Mouse (Mus musculus) kidney, adult 9 months (tissue): ENCODE results near the gene Fbxo9.
"Not testable (repeated sequence)": the region's sequence is repeated elsewhere in the genome, so short reads cannot be mapped to it uniquely, and the experiment has no call there.

Source experiments
- DNase-seq: peaks from one replicate; pipeline ENCODE4 v3.0.0; 2022

Fbxo9 gene

DNA sequence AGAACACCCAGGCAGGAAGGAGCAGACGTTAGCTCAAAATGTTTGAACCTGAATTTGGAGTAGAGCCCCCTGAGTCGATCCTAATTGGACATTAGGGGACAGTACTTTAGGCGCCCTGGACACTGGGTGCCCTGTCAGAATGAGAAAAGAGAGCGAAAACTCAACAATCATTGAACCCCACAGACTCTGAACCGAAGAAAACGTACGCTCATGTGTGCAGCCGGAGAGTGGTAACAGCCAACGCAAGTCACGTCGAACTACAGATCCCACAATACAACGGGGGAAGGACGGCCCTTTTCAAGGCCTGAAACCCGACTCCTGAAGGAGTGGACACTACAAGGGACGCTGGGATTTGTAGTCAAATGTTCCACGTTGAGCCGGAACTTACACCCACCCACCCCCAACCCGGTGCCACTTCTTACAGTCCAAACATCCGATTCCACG, at the start of gene Fbxo9, which contains the start of gene Ick:
Gene Fbxo9 (minus strand): TSS at position 270 of the 444 bp plus-strand sequence.
Gene Ick (plus strand): TSS at position 397 of the 444 bp plus-strand sequence.
- DNase-seq: peak; percentile 96

DNA sequence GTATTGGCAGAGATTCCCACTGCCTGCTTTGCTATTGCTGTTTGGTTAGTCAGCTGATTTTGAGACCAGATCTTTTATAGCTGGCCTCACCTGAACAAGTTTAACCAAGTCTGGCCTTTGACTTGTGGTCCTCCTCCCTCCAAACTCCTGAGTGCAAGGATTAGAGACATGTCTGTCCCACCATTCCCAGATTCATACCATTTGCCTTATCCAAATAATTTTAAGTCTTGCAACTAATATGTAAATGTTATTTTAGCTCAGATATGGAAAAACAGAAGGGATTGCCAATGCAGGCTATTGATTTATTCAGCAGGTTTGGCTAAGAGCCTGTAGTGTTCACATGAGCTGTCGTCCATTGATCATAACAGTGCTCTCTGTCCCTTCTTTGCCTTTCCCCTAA, 48.4 kb upstream of the Fbxo9 start:
- DNase-seq: no peak

DNA sequence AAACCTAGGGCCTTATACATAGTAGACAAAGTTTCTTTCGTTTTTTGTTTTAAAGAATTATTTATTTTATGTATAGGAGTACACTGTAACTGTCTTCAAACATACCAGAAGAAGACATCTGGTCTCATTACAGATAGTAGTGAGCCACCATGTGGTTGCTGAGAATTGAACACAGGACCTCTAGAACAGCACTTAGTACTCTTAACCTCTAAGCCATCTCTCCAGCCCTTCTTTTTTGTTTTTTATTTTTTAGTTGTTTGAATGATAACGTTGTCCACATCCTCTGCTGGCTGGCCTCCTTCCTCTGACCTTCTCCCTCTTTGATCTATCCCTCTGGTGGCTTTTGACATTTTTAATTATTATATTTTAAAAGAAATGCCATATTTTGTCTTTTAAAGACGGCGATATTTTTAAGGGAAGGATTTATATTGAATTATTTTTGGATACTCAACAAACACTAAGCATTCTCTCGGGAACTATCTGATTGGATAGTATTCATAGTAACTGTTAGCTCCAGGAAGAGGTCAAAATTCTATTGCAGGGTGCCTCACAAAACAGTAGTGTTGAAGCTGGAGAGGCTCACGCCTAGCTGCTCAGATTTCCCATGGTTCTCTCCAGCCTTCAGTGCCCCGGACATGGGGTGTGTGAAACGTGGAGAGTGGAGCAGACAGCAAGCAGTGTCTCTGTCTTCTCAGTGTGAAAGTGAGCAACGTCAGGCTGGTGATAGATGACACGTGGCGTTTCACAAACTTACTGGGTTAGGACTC, 45.5 kb upstream of the Fbxo9 start:
- DNase-seq: no peak

DNA sequence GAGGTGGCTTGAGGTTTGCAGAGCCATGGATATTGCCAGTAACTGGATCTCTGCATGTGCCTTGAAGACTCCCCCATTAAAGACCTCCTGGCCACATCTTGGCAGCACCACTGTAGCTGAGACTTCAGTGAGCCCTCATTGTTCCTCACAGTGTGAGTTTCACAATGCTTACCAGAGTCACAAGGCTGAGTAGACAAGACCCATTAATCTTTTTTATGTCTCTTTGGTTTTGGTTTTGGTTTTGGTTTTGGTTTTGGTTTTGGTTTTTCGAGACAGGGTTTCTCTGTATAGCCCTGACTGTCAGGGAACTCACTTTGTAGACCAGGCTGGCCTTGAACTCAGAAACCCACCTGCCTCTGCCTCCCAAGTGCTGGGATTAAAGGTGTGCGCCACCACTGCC, 40.9 kb upstream of the Fbxo9 start:
- DNase-seq: not testable (repeated sequence)

DNA sequence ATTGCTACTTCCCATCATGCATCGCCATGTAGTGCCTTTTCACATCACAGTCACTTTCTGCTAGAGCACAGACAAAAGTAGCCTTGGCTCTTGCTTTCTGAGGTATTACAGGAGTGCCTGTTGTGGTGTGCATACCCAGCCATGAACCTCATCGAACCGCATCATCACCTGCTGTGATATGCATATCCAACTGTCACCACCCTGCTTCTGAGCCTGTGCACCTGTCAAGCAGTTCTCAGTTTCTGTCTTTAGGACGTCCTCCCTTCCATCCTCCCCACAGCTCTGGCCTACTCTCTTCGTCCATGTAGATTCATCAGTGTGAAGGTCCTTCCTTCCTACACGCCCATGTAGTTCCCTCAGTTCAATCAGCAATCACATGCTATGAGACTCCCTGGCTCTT, 39.3 kb upstream of the Fbxo9 start:
- no peak for DNase-seq

DNA sequence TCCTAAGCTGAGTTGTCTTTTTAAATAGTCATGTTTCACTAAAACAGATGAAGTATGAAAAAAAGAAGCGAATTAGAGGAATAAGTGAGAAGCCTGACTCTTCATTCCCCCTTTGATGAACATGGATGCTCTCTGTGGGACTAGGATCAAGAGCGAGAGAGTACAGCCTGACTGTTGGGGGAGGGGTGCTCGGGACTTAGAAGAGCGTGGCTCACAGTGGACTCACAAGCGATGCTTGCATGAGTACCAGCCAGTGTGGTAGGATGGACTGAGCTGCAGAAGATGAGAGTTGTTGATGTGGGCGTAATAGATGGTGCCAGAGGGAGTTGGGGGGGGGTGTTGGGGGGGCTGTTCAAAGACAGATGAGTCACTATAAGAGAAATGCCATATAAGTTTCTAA, 37.8 kb upstream of the Fbxo9 start:
- no peak for DNase-seq

DNA sequence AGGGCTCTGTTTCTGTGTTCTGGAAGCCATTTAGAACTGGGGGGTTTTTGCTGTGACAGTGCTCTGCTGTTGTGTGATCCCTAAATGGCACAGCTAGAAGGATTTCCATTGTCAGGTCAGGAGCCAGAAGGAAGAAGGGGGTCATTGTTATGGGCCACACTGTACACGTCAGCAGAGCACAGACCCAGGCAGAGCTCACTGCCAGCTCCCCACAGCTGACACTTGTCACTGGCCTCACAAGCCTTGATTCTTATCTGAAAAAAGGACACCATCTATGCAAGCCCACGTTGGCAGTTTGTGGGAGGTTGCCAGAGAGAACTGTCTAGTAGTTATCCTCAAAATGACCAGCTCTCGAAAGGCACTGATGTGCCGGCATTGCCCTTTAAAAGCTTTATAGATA, 37.2 kb upstream of the Fbxo9 start:
- no peak for DNase-seq

DNA sequence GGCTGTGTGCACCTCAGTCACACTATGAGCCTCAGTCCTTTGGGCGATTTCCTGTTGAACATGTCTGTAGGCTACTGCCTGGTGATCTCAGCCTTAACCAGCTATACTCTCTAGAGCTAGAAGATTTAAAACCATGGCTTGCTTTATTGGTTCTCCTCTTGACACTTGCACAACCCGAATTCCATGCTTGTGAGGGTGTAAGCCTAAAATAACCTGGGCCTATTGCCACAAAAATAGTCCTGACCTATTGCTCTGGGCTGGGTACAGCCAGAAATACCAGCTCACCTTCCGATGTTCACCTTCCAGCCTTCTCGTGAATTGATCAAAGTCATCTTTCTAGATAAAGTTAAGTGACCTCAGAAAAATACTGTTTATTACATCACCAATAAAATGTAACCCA, 30.6 kb upstream of the Fbxo9 start:
- DNase-seq: no peak

DNA sequence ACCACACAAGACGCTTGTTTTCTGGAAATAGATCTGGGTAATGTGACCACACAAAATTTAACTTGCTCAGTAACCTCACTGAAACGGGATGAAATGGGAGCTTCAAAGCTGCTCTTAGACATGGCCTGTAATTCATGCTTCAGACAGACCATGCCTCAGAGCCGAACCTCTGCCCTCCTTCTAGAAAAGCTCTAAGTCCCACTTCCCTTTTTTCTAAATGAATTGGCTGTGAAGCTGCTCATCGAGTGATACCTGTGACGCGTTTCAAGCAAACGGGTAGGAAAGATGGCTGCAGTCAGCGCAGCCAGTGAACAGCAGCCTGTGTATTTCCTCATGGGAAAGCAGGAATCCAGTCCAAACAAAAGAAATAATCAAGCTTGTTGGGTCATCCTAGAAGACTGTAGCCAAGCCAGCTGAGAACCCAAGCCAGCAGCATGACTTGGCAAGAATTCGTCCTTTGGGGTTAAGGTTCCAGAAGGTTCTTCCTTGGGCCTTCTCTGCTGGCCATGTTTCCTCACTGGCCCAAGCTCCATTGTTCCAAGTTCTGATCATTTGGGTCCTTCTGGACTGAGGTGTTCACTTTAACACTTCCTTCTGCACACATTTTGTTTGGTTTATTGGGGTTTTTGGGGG, 29.3 kb upstream of the Fbxo9 start:
- DNase-seq: peak; percentile 26

DNA sequence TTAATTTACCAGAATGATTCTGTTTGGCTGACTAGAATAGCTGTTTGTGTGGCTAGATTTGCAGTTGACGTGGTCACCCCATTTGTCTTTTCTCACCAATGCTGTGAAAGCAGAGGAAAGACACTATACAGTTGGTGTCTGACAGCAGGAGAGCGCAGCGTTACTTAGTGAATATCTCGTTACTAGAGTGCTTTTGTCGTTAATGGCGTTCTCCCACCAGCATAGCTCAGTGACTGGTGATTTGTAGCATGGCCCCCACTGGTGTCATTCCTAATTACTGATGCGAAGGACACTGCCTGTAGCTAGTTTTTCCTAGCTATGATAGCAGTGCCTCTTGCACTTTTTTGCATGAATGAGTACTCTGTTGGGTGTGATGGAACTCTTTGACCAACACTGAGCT, 26.8 kb upstream of the Fbxo9 start:
- DNase-seq: no peak

DNA sequence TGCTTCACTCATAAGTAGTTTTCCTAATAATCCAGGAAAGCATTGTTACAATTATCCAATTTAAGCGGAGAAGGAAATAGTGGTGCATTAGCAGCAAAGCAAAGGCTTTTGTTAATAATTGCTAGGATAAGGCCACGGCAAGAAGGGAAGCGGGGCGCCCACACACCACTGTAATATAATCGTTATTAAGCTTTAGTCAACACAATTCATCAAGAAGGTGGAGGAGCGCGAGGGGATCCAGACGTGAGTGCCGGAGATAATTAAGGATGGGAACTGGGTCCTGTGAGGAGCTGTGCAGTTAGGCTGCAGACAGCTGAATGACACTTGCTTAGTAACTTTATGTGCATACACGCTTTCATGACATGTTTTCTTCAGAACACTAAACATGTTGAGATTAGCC, 17.8 kb upstream of the Fbxo9 start:
- no peak for DNase-seq

DNA sequence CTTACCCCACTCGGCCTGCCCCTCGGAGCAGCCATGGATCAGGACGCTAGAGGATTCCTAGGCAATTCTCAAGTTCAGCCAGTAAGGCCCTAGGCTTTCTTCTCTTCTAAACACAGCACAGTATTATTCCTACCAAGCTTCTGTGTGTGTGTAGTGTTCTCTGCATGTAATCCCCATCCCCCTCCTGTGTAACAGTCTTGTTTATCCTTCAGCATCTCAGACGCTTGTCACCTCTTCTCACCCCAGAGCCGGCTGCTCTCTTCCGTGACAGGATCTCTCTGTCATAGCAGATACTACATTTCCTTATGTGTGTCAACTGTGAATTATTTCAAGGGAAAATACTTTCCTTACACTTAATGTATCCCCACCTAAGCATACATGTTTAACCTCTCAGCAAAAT, 17.1 kb upstream of the Fbxo9 start:
- DNase-seq: no peak

DNA sequence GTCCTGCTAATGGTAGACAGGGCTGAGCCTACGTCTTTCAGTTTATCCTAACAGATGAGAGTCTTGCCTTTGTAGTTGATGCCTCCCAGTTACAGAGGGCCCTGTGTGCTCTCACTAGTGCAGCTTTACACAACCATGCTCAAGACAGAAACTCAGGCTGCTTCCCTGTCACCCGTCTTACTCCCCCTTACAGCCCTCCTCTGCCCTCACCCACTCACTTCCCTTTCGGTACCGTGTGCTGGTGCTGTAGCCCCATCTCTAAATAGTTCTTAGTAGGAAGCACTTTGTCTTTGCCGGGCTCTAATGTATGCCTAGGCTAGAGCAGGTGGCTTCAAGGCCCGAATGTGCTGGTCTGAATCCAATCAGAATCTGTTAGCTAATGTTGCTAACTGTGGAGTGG, 15.4 kb upstream of the Fbxo9 start:
- no peak for DNase-seq

DNA sequence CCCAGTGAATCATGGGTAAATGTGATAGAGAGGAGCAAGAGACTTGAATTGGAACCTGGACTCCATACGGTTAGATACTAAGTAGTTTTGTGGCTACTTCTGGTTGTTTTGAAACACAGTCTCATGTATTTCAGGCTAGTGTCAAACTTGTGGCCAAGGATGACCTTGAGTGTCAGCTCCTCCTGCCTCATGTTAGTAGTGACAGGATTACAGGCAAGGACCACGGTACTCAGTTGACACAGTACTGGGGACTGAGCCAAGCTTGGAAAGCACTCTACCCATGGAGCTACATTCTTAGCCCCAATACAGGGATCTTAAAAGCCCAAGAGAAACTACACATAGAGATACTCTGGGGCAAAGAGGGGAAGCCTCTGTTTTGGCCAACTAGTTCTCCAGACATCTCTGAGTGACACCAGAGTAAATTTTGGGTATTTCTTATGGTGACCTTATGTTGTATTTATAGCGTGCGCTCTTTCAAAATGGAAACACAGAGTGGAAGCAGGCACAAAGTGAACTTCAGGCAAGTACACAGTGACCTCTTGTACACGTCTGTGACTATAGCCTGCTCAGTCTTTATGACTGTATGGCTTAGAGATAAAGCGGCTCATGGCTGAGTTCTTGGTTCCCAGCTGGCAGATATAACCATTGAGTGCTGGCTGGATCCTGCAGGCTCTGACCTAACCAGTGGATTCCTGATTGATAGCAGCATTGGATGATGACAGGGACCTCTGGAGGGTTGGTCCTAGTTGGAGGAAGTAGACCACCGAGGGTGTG, 14.3 kb upstream of the Fbxo9 start:
- no peak for DNase-seq

DNA sequence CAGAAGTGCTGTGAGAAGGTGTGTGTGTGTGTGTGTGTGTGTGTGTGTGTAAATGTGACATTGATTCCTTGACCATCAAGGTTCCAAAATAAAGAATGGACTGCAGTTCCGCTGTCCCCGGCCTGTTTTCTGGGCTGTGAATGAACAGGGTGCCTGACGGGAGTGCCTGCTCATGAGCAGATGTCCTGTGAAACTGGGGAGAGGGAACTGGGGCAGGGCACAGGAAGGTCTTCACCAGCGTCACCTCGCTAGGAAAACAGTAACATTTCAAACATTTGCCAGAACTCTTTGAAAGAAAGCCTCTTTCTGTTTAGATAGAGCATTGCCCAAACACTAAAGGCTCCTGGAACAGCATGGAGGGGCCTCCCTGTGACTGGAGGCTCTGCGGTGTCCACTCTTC, 13.1 kb upstream of the Fbxo9 start:
- no peak for DNase-seq

DNA sequence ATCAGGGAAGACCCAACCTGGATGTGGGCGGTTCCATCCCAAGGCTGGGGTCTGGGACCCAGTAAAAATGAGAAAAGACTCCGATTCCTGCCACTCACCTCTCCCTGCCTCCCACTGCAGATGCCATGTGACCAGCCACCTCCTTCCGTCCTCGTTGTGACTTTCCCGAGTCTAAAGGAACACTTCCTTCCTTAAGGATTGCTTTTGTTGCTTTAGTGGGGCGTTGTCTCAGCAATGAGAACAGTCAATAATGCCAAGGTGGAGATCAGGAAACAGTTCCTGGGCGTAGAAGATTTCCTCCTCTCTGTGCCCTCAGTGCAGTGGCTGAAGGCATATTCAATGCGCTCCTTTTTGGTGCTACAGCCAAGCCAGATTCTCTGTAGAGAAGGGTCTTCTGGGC, 12.5 kb upstream of the Fbxo9 start:
- peak; percentile 43 for DNase-seq

DNA sequence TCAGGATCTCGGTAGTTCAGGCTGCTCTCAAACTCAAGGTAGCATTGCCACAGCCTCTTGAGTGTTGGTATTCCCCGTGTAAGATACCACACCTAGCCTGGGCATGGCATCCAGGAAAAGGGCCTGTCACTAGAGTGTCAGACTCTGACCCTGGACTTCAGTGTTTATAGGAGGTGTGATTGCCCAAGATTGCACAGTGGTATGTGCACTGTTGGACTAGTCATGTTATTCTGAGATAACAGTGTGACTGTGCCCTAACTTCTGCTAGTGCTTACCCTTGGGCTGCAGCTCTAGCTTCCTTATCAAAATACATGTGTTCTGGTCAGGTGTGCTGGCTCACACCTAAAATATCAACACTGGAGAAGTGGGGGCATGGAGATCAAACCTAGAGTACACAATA, 8.8 kb upstream of the Fbxo9 start:
- DNase-seq: no peak

DNA sequence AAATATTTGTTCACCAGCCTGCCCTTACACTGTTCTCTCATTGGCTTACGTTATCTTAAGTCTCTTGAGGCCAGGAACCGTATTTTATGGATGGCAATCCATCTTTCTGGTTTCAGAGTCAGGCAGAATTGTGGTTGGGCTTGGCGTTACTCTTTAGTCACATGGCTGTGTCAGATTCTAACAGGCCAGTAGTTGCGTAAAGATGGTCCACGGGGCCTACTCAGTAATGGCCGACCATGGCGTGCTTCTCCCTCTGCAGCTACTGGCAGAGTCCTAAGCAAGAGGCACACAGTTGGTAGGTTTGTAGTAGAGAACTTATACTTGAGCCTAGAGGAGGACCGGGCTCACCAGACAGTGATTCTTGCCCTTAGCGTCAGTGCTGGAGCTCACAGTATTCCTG, 6.9 kb upstream of the Fbxo9 start:
- DNase-seq: no peak

DNA sequence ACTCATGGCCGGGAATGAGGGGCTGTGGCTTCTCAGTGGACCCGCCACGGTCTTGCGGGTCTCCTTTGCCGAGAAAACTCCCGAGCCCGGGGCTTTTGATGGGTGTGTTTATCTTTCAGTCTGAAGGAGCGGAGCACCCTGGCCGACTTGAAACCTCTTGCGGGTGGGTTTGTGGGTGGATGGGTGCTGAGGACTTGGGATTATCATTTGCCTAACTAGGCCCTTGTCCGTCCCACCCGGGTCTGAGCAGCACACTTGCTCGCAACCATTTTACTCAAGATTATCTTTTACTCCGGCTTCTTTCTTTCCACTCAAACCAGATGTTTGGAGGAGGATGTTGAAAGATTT, 4.6 kb upstream of the Fbxo9 start:
- DNase-seq: no peak

DNA sequence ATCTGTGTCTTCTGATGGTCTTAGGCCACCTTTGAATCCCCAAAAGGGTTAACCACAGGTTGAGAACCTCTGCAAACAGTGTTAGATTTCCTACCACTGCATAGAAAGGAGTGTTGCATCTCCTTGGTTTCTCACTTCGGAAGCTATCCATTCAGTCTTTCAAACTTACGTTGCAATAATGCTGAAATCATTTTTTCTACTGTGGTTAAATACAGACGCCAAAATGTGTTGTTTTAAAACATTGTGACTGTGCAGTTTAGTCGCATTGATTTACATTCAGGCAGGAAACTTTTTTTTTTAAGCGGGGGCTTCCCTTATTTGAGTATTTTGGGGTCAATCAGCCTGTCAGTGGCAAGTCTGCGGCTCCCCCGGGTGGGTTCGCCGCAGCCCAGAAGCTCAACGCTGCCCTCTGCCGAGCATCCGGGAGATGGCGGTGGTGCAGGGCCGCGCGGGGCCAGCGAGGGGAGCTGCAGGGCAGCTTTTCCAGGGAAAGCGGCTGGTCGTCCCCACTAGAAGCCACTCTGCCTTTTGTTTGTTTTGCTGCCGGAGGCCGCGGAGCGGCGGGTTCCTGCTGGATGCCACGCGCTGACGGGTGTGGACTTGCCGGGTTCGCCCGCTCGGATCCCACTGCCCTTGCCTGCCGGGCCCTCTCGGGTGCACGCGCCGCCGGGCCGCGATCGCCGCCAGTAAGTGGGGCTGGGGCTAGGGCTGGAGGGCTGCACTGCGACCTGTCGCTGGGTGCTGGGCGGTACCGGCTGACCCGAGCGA, 4.1 kb upstream of the Fbxo9 start:
- peak; percentile 92 for DNase-seq

DNA sequence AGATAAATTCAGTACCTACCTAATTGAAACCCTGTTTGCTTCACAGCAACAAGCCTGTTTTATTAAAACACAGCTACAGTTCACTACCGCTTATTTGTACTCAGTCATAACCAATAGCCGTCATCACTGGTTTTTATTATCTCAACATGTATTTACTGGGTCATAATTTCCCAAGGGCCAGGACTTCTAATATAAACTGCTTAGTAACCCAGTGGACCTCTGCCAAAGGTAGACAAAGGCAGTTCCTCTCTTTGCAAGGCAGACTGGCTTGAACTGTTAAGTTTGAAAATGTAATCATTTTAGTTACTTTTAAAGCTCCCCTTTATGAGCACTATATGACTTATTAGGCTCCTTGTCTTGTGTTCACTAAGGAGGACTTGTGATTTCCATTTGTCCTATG, 2.6 kb upstream of the Fbxo9 start:
- no peak for DNase-seq

DNA sequence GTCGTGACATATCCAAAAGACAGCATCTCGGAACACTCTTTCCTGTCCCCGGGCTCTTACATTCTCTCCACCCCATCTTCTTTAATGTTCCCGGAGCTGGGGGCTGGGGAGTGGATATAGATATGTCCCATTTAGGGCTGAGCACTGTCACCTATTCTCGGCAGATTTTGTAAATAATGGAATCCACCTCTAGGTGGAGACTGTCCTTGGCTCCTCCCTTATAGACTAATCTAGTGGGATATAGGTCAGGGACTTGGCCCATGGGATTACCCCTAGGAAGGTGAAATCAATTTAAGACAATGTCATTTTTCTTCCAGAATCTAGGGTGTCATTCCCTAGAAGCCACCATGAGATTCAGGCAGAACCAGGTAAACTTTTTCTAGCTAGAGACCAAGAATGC, 791 bp upstream of the Fbxo9 start:
- DNase-seq: peak; percentile 45
